ENCODE assay signal across 18 mouse cellular contexts in genomic region chr8:108584662-108584978, GRCm38 (mm10).
A peak's percentile ranks its signal among the peaks of the same experiment; 100 is the strongest.
DNase-seq lines count a peak whose midpoint lies in the region; ATAC-seq and TF ChIP-seq lines count a peak whose summit lies in the region.
"Had no signal": no experiment of that assay in that cellular context is flagged by ENCODE, and none has a peak within 500 bp of the region (broad histone marks: within the 10 kb centered on the region; RNA-seq: fewer than 3 reads in every experiment).

No protein-coding gene starts in this region.

- no peak for TF ChIP-seq CTCF in gastrocnemius, adult 2 months (IDR thresholded peaks at IDR 0.05)
- no peak for TF ChIP-seq CTCF in heart, postnatal 0 days (IDR thresholded peaks at IDR 0.05; ENCODE audit: low read depth)

- no peak overlapping the region for H3K9ac ChIP-seq in heart, postnatal 0 days (replicated peaks; ENCODE audit: low read depth, low read length)
- H3K9ac ChIP-seq in lung, embryonic 15.5 days, result no peak overlapping the region
- no peak overlapping the region for H3K9ac ChIP-seq in embryonic facial prominence, embryonic 14.5 days (ENCODE audit: low read depth, low read length)
- H3K9ac ChIP-seq: hindbrain, embryonic 15.5 days; liver, embryonic 14.5 days; midbrain, embryonic 15.5 days; neural tube, embryonic 12.5 days had no signal

- H3K36me3 ChIP-seq in heart, postnatal 0 days (replicated peaks; ENCODE audit: control insufficient read depth, insufficient read depth, low read length), result no peaks in the 10 kb centered on the region
- H3K36me3 ChIP-seq in lung, embryonic 15.5 days, result no peaks in the 10 kb centered on the region
- no peaks in the 10 kb centered on the region for H3K36me3 ChIP-seq in embryonic facial prominence, embryonic 14.5 days (ENCODE audit: control insufficient read depth, insufficient read depth, low read length)
- H3K36me3 ChIP-seq: hindbrain, embryonic 15.5 days; midbrain, embryonic 15.5 days; neural tube, embryonic 12.5 days had no signal

- peak overlapping the region; percentile 28; the same call in 1 of the 2 replicates for H3K27ac ChIP-seq in gastrocnemius, adult 2 months
- 0 out of 2 replicates have a peak overlapping the region, but pooled peaks have one; percentile 25 for H3K27ac ChIP-seq in heart, postnatal 0 days (ENCODE audit: low read depth)
- no peak overlapping the region for H3K27ac ChIP-seq in lung, embryonic 15.5 days
- no peak overlapping the region for H3K27ac ChIP-seq in embryonic facial prominence, embryonic 14.5 days (replicated peaks; ENCODE audit: low read depth, low read length)
- H3K27ac ChIP-seq: hindbrain, embryonic 15.5 days; layer of hippocampus, adult 2 months; liver, embryonic 14.5 days; macrophage; midbrain, embryonic 15.5 days; neural tube, embryonic 12.5 days had no signal

- H3K9me3 ChIP-seq in heart, postnatal 0 days (replicated peaks; ENCODE audit: control insufficient read depth, low read length), result no peaks in the 10 kb centered on the region
- no peaks in the 10 kb centered on the region for H3K9me3 ChIP-seq in lung, embryonic 15.5 days
- H3K9me3 ChIP-seq in embryonic facial prominence, embryonic 14.5 days (ENCODE audit: control insufficient read depth, low read length), result no peaks in the 10 kb centered on the region
- H3K9me3 ChIP-seq: hindbrain, embryonic 15.5 days; midbrain, embryonic 15.5 days; neural tube, embryonic 12.5 days had no signal

- ATAC-seq in heart, postnatal 0 days (ENCODE audit: insufficient read depth, low read depth), result peak; percentile 27; the same call in 1 of the 2 replicates
- peak; percentile 62 for ATAC-seq in lung, embryonic 15.5 days (ENCODE audit: borderline replicate concordance, extremely low read depth, low FRiP score, low TSS enrichment)
- ATAC-seq in embryonic facial prominence, embryonic 14.5 days (ENCODE audit: low read depth), result peak; percentile 62; the same call in 1 of the 2 replicates
- ATAC-seq: midbrain, embryonic 15.5 days had no signal

- H3K27me3 ChIP-seq in heart, postnatal 0 days (ENCODE audit: control insufficient read depth, insufficient read depth, low read length), result no peaks in the 10 kb centered on the region
- no peaks in the 10 kb centered on the region for H3K27me3 ChIP-seq in lung, embryonic 15.5 days
- H3K27me3 ChIP-seq in embryonic facial prominence, embryonic 14.5 days (replicated peaks; ENCODE audit: control insufficient read depth, insufficient read depth, low read length), result no peaks in the 10 kb centered on the region
- H3K27me3 ChIP-seq: midbrain, embryonic 15.5 days; neural tube, embryonic 12.5 days had no signal

- H3K4me3 ChIP-seq in gastrocnemius, adult 2 months, result no peak overlapping the region
- no peak overlapping the region for H3K4me3 ChIP-seq in heart, postnatal 0 days (ENCODE audit: low read depth, low read length)
- no peak overlapping the region for H3K4me3 ChIP-seq in lung, embryonic 15.5 days
- H3K4me3 ChIP-seq in embryonic facial prominence, embryonic 14.5 days (ENCODE audit: low read depth, low read length), result no peak overlapping the region
- H3K4me3 ChIP-seq: hindbrain, embryonic 15.5 days; layer of hippocampus, adult 2 months; midbrain, embryonic 15.5 days; neural tube, embryonic 12.5 days had no signal

- no peak for TF ChIP-seq EP300 in heart, postnatal 0 days (IDR thresholded peaks at IDR 0.05; ENCODE audit: low read depth)

- intact Hi-C loops in gastrocnemius, adult 2 months (cut with DNase I), result no loop called here
- intact Hi-C loops in gastrocnemius, postnatal 14 days (cut with DNase I; ENCODE audit: low total_unique reads), result no loop called here
- intact Hi-C loops in heart, postnatal 36 days (cut with DNase I), result no loop called here

- H3K4me2 ChIP-seq in heart, postnatal 0 days (ENCODE audit: low read depth, low read length), result no peak overlapping the region
- no peak overlapping the region for H3K4me2 ChIP-seq in lung, embryonic 15.5 days
- no peak overlapping the region for H3K4me2 ChIP-seq in embryonic facial prominence, embryonic 14.5 days (ENCODE audit: low read depth, low read length)
- H3K4me2 ChIP-seq: hindbrain, embryonic 15.5 days; midbrain, embryonic 15.5 days; neural tube, embryonic 12.5 days had no signal

- DNase-seq in gastrocnemius, adult 2 months, result no peak
- no peak for DNase-seq in gastrocnemius, postnatal 14 days
- DNase-seq in heart, postnatal 0 days (ENCODE audit: low spot score), result peak; percentile 29
- DNase-seq in heart, postnatal 36 days, result no peak
- no peak for DNase-seq in lung, postnatal 36 days
- peak; percentile 57 for DNase-seq in embryonic facial prominence, embryonic 14.5 days (ENCODE audit: low spot score)
- DNase-seq in adrenal gland, postnatal 10 days, result no peak
- DNase-seq: cerebellum, adult 9-10 months; kidney, postnatal 25 days; right cerebral cortex, postnatal 25 days; thymus, postnatal 25 days had no signal

- 68% methylated on average over 4 of the region's 4 CpGs for WGBS in heart, postnatal 0 days
- WGBS in lung, embryonic 15.5 days, result 74% methylated on average over 4 of the region's 4 CpGs
- WGBS in embryonic facial prominence, embryonic 14.5 days, result 22% methylated on average over 4 of the region's 4 CpGs

- H3K4me1 ChIP-seq in heart, postnatal 0 days (ENCODE audit: control insufficient read depth, insufficient read depth), result no peaks in the 10 kb centered on the region
- no peaks in the 10 kb centered on the region for H3K4me1 ChIP-seq in lung, embryonic 15.5 days
- H3K4me1 ChIP-seq in embryonic facial prominence, embryonic 14.5 days (ENCODE audit: control insufficient read depth, insufficient read depth, low read length), result 0 out of 2 replicates have a peak, but pooled peaks cover 7% of the 10 kb centered on the region
- H3K4me1 ChIP-seq: hindbrain, embryonic 15.5 days; midbrain, embryonic 15.5 days; neural tube, embryonic 12.5 days had no signal

Comparison
In these comparisons a context has a peak if more than half of its experiments do, and no peak if none do; other contexts are left out.
1. DNase-seq: peak in heart, postnatal 0 days (single experiment) and embryonic facial prominence, embryonic 14.5 days (single experiment); none in gastrocnemius, adult 2 months (single experiment), gastrocnemius, postnatal 14 days (single experiment), heart, postnatal 36 days (0 of 2), lung, postnatal 36 days (single experiment) and adrenal gland, postnatal 10 days (single experiment).
2. H3K27ac ChIP-seq: peak in gastrocnemius, adult 2 months (single experiment) and heart, postnatal 0 days (single experiment); none in lung, embryonic 15.5 days (single experiment) and embryonic facial prominence, embryonic 14.5 days (single experiment).
3. Peak in every context shown above with its lines, with median percentiles within 50 percentile points of each other: ATAC-seq.